Mouse (Mus musculus): Measurements from ENCODE around the gene Cd247.

DNA sequence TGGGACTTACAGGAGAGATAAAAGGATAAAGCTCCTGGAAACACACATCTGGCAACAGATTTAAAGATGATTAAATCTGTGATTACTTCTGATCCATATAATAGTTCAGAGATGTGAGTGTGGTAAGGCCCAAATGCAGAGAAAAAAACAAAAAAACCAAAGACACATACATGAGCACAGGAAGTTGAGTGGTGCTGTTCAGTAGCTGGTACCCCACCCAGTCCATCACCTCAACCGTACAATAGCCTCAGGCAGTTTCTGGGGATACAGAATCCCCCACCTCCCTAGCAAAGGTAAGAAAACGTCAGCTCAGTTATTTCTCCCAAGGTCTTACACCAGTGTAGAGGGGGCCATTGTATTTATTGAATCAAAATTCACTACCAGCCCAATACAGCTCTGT is 22.2 kb downstream of the Cd247 start:
- no peak for TF ChIP-seq CTCF (IDR thresholded peaks at IDR 0.05; ENCODE audit: borderline replicate concordance, insufficient read depth, low read depth, low read length)
- no peak for TF ChIP-seq POLR2A (IDR thresholded peaks at IDR 0.05; ENCODE audit: borderline replicate concordance, insufficient read depth, low read length)

Data from cerebellum, adult 2 months (tissue).